Mouse (Mus musculus) liver, adult 2 months (tissue): Measurements from ENCODE around the gene Gnb1l. TPM values are rescaled to one million over a fixed set of nuclear protein-coding genes. Genes with fewer than 3 reads are reported as not detected.

ENCODE experiments used
- DNase-seq: peaks from one replicate; pipeline ENCODE4 v3.0.0-alpha.2; 2011; ENCODE audit warnings: low read depth, low spot score; ENCODE audit errors: extremely low read depth
- H3K27ac ChIP-seq: fragments of 200-500 bp; replicated peaks from 2 replicates; pipeline ENCODE4 v1.5.1; 2012; ENCODE audit warnings: low read depth, mild to moderate bottlenecking, control low read depth, inconsistent platforms, low read length; ENCODE audit not compliant: insufficient read depth
- H3K27me3 ChIP-seq: fragments of 200-500 bp; 2 replicates; pipeline ENCODE4 v1.6.1; 2012; ENCODE audit warnings: mild to moderate bottlenecking, moderate library complexity, low read length, inconsistent platforms; ENCODE audit not compliant: control insufficient read depth, insufficient read depth
- H3K36me3 ChIP-seq: fragments of 200-500 bp; 2 replicates; pipeline ENCODE4 v1.6.1; 2012; ENCODE audit warnings: low read length, inconsistent platforms; ENCODE audit not compliant: control insufficient read depth, insufficient read depth
- H3K4me1 ChIP-seq: fragments of 200-500 bp; 2 replicates; pipeline ENCODE4 v1.6.1; 2011; ENCODE audit warnings: low read length; ENCODE audit not compliant: control insufficient read depth, insufficient read depth
- H3K4me3 ChIP-seq: fragments of 200-500 bp; 2 replicates; pipeline ENCODE4 v1.5.1; 2011; ENCODE audit warnings: low read depth, mild to moderate bottlenecking, control low read depth, low read length, moderate library complexity; ENCODE audit not compliant: insufficient read depth
- H3K79me2 ChIP-seq: fragments of 200-500 bp; 2 replicates; pipeline ENCODE4 v1.6.1; 2012; ENCODE audit warnings: inconsistent platforms, mild to moderate bottlenecking, low read length, moderate library complexity; ENCODE audit not compliant: control insufficient read depth, insufficient read depth
- H3K9ac ChIP-seq: fragments of 200-500 bp; 2 replicates; pipeline ENCODE4 v1.6.1; 2012; ENCODE audit warnings: low read depth, mild to moderate bottlenecking, control low read depth, inconsistent platforms, low read length
- CTCF ChIP-seq: fragments of 200-500 bp; IDR thresholded peaks from 2 replicates; pipeline ENCODE4 v1.5.1; 2011; ENCODE audit warnings: low read depth, low read length, control low read depth
- POLR2A ChIP-seq: fragments of 200-500 bp; IDR thresholded peaks from 2 replicates; pipeline ENCODE4 v1.6.1; 2011; ENCODE audit warnings: low read length, control low read depth; ENCODE audit not compliant: insufficient read depth; ENCODE audit errors: extremely low read depth
- WGBS: fragments of 180-500 bp; shearing (Covaris S2); methylation state at CpG from one replicate; pipeline ENCODE4 v1.1.7; 2018; 5-methylcytosine and 5-hydroxymethylcytosine counted together
- polyA plus RNA-seq: library from polyadenylated mRNA; depleted of rRNA; stranded (reverse); fragments of >200 nt; gene quantifications from 2 replicates; pipeline ENCODE4 v1.2.3, GENCODE M21; 2012
- total RNA-seq: library from RNA; depleted of rRNA; stranded (reverse); fragments of >200 nt; gene quantifications from 2 replicates; pipeline ENCODE4 v1.2.3, GENCODE M21; 2014

Gnb1l gene
- total and polyA plus RNA-seq, 2 experiments: 1.4 to 4.8 TPM

DNA sequence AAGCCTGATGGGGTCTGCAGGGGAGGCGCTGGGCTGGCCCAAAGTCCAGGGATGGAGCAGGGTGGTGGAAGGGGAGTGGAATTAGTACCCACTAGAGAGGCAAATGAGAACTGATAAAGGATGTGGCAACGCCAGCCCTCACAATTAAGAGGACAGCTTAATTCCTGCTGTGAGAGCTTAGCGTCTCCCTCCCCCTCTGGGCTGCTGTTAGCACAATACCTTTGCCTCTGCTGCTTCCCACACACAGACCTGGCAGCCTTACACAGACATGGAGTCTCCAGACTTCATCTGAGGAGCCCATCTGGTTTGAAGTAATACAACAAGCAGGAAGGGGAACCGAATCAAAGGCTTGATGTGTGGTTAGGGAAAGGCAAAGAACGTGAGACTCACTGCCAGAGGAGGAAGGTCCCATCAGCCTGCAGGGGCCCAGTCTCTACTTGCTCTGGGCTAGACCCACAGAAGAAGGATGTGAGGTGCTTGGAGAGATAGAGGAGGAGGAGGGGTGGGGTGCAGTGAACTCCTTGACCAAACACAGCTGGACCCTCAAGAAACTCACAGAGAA, 79.2 kb downstream of the Gnb1l start:
- H3K36me3 ChIP-seq: no peaks in the 10 kb centered on the region
- no peaks in the 10 kb centered on the region for H3K79me2 ChIP-seq
- WGBS: 75% methylated on average over 5 of the region's 5 CpGs
- H3K4me1 ChIP-seq: no peaks in the 10 kb centered on the region
- no peak for DNase-seq
- no peak overlapping the region for H3K4me3 ChIP-seq
- TF ChIP-seq POLR2A (no peak), CTCF (no peak)
- peaks cover 18% of the 10 kb centered on the region for H3K27me3 ChIP-seq
- no peak overlapping the region for H3K27ac ChIP-seq
- no peak overlapping the region for H3K9ac ChIP-seq

- WGBS: 57% methylated on average over 2 of the region's 2 CpGs
- H3K27me3 ChIP-seq: peaks cover 29% of the 10 kb centered on the region
- no peak overlapping the region for H3K27ac ChIP-seq
Observed at GRCm38 (mm10) chr16:18580389-18580788, 81.9 kb downstream of the Gnb1l start.

DNA sequence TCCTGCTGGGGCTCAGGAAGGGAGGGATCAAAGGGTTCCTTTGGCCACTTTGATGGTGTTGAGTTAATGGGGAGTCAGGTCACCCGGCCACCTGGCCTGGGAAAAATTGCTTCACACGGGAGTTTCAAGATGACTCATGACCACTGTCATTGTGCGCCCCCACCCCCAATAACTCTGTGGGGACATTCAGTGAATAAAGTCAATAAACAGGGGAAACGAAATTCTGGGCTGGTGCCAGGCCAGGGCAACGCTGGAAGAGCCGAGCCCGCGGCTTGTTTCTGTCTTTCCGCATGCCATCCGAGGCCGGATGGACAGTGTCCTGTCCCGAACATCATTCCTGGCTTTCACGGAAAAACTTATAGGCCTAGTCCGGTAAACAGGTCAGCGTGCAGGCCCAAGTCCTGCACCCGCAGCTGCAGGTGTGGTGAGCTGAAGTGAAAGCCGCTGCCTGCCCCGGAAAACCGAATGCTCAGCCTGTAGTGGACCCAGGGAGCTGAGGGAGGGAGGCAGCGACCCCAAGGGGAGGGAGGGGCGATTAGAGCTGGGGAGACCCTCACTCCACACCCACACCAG, 82.6 kb downstream of the Gnb1l start:
- DNase-seq: no peak
- Histone ChIP-seq H3K4me3 (no peak overlapping the region; the same call in 1 of the 2 replicates), H3K27ac (no peak overlapping the region), H3K27me3 (peaks cover 33% of the 10 kb centered on the region), H3K4me1 (no peaks in the 10 kb centered on the region), H3K9ac (no peak overlapping the region), H3K36me3 (no peaks in the 10 kb centered on the region), H3K79me2 (no peaks in the 10 kb centered on the region)
- TF ChIP-seq CTCF (no peak), POLR2A (no peak)
- WGBS: 5% methylated on average over 21 of the region's 21 CpGs

More at GRCm38 (mm10) chr16:18580389-18580788, 81.9 kb downstream of the Gnb1l start:
- H3K79me2 ChIP-seq: no peaks in the 10 kb centered on the region
- no peak for DNase-seq
- no peaks in the 10 kb centered on the region for H3K4me1 ChIP-seq
- TF ChIP-seq CTCF: no peak
- H3K36me3 ChIP-seq: no peaks in the 10 kb centered on the region
- no peak overlapping the region for H3K4me3 ChIP-seq
- no peak overlapping the region for H3K9ac ChIP-seq

DNA sequence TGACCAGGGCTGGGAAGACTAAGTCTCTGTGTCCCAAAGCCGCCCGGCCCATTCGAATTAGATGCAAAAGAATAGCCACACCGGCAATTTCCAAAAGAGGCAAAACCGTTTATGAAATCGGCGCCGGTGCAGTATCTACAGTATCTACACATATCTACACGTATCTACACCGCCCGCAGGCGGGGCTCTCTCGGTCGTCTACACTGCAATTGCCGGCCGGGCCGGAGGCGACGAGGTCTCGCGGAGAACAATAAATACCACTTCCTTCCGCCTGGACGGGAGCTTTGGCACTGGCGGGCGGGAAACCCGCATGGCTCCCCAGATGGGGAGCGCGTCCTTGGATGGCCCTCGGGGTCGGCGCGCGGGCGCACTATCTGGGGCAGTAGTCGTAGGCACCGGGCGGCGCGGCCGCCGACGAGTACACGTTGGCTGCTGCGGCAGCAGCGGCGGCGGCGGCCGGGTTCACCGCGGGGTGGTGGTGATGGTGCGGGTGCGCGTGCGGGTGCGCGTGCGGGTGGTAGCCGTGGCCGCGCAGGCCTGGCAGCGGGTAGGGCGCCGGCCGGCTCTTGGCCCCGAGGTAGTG, 83.2 kb downstream of the Gnb1l start:
- Histone ChIP-seq H3K27me3 (peaks cover 39% of the 10 kb centered on the region), H3K36me3 (no peaks in the 10 kb centered on the region), H3K4me3 (no peak overlapping the region; the same call in 1 of the 2 replicates), H3K9ac (no peak overlapping the region), H3K79me2 (no peaks in the 10 kb centered on the region), H3K27ac (no peak overlapping the region), H3K4me1 (no peaks in the 10 kb centered on the region)
- WGBS: 2% methylated on average over 65 of the region's 66 CpGs
- DNase-seq: no peak
- TF ChIP-seq CTCF (no peak), POLR2A (no peak)

GRCm38 (mm10) chr16:18582426-18583148, 84.1 kb downstream of the Gnb1l start:
- no peak overlapping the region for H3K9ac ChIP-seq
- H3K27ac ChIP-seq: no peak overlapping the region
- TF ChIP-seq CTCF (no peak), POLR2A (no peak)
- H3K4me3 ChIP-seq: no peak overlapping the region
- H3K36me3 ChIP-seq: no peaks in the 10 kb centered on the region
- no peaks in the 10 kb centered on the region for H3K4me1 ChIP-seq
- DNase-seq: no peak
- H3K79me2 ChIP-seq: no peaks in the 10 kb centered on the region
- H3K27me3 ChIP-seq: peaks cover 40% of the 10 kb centered on the region
- 6% methylated on average over 67 of the region's 67 CpGs for WGBS
